Mouse (Mus musculus): ENCODE data around the gene Col5a1. TPM values are rescaled to one million over a fixed set of nuclear protein-coding genes. Genes with fewer than 3 reads are reported as not detected.

Gene Col5a1
- polyA plus RNA-seq, 1 experiment from 2014 or later = 15.4 TPM

DNA sequence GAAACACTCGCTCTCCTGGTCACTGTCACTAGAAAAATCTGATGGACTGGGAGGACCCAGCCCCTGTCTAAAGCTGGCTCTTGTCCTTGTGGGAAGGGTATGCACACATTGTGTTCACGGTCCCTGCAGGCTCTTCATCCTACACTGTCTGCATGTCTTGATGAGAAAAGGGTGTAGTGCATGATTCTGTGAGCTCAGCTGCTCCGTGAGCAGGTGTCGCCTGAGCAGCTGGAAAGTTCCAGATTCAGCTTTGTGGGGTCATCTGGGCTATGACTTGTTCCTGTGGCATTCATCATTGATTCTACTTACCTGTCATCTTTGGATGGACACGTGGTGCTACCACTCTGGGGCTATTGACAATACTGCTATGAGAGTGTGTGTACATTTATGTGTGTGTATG is 61.7 kb downstream of the Col5a1 start:
- no peak for ATAC-seq
- H3K27me3 ChIP-seq (replicated peaks) = peaks cover 25% of the 10 kb centered on the region
- whole genome bisulfite sequencing (ENCODE audit: insufficient replicate concordance) = 66% methylated on average over 5 of the region's 5 CpGs

DNA sequence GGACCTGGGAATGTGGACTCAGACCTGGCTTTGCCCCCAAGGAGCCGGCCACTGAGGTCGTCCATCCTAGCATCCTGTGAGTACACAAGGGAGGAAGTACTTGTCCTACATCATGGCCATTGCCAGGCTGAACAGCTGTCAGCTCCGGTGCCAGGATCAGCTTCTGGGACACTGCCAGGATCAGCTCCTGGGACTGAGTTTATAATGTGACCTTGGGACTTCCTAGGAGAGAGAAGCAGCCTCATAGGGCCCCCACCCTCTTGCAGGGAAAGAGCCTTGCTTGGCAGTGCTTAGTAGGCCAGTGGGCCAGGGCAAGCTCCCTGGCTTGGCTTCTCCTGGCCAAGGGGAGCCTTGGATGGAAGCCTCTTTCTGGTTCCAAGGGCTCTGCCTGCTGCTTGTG is 67.6 kb downstream of the Col5a1 start:
- 51% methylated on average over 3 of the region's 3 CpGs for WGBS (ENCODE audit: insufficient replicate concordance)
- Histone ChIP-seq H3K9me3 (replicated peaks) (no peaks in the 10 kb centered on the region), H3K4me3 (no peak overlapping the region), H3K4me1 (no peaks in the 10 kb centered on the region; the same call in 1 of the 2 replicates), H3K27me3 (replicated peaks) (peaks cover 23% of the 10 kb centered on the region), H3K27ac (no peak overlapping the region), H3K36me3 (no peaks in the 10 kb centered on the region), H3K9ac (no peak overlapping the region), H3K4me2 (no peak overlapping the region)
- no peak; the same call in 1 of the 2 replicates for ATAC-seq

More for the DNA sequence above, 61.7 kb downstream of the Col5a1 start:
- Histone ChIP-seq H3K4me1 (no peaks in the 10 kb centered on the region), H3K27ac (no peak overlapping the region), H3K4me3 (no peak overlapping the region), H3K9ac (no peak overlapping the region), H3K9me3 (replicated peaks) (no peaks in the 10 kb centered on the region), H3K4me2 (no peak overlapping the region), H3K36me3 (no peaks in the 10 kb centered on the region)

GRCm38 (mm10) chr2:27954924-27955323 is 68.7 kb downstream of the Col5a1 start:
- Histone ChIP-seq H3K9ac (no peak overlapping the region), H3K36me3 (no peaks in the 10 kb centered on the region), H3K4me3 (no peak overlapping the region), H3K27ac (no peak overlapping the region), H3K4me1 (no peaks in the 10 kb centered on the region; the same call in 1 of the 2 replicates), H3K4me2 (no peak overlapping the region), H3K9me3 (replicated peaks) (no peaks in the 10 kb centered on the region), H3K27me3 (replicated peaks) (peaks cover 19% of the 10 kb centered on the region)
- WGBS (ENCODE audit: insufficient replicate concordance) = 43% methylated on average over 3 of the region's 3 CpGs
- no peak for ATAC-seq

DNA sequence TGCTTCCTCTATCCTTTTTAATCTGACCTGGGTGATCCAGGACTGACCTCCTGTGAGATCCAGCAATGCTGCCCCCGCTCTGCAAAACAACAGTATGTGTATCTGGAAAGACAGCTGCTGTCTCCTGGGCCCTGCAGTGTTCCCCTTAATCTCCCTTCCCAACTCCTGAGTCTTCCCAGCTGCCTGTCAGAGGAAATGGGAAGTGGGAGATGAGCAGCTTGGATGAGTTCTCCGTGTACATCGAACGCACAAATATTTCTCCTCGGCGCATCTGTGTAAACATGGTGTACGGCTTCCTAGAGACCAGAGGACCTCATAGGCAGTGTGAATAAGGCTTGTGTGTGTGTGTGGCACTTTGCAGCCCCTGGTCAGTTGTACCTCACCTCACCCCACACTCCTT is 70.5 kb downstream of the Col5a1 start:
- Histone ChIP-seq H3K36me3 (no peaks in the 10 kb centered on the region), H3K9me3 (replicated peaks) (no peaks in the 10 kb centered on the region), H3K4me3 (no peak overlapping the region), H3K27ac (peak overlapping the region; percentile 7; the same call in 1 of the 2 replicates), H3K27me3 (replicated peaks) (peaks cover 16% of the 10 kb centered on the region), H3K9ac (no peak overlapping the region), H3K4me1 (no peaks in the 10 kb centered on the region; the same call in 1 of the 2 replicates), H3K4me2 (no peak overlapping the region)
- ATAC-seq = no peak
- 81% methylated on average over 7 of the region's 7 CpGs for WGBS (ENCODE audit: insufficient replicate concordance)

DNA sequence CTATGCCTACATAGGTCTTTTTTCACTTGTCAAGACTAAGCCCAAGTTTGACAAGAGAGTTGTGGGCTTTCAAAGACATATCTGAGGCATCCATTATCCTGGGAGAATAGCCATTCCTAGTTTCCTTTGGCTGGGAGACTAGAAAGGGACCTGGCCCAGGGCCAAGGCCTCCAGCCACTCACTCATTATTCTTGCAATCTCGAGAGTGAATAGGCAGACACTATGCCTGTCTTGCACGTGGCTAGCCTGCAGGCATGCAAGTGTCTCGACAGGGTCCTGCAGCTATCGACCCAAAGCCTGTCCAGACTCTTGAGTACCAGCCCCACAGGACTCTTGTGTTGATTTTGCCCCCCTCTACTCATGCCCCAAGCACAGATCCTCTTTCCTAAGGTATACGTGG is 71.0 kb downstream of the Col5a1 start:
- no peaks in the 10 kb centered on the region for H3K36me3 ChIP-seq
- no peak for ATAC-seq
- no peak overlapping the region for H3K4me3 ChIP-seq
- H3K9me3 ChIP-seq (replicated peaks) = no peaks in the 10 kb centered on the region
- WGBS (ENCODE audit: insufficient replicate concordance) = 56% methylated on average over 5 of the region's 5 CpGs
- H3K4me2 ChIP-seq = no peak overlapping the region
- H3K9ac ChIP-seq = no peak overlapping the region
- peaks cover 11% of the 10 kb centered on the region; the same call in 1 of the 2 replicates for H3K27me3 ChIP-seq (replicated peaks)
- no peak overlapping the region for H3K27ac ChIP-seq
- H3K4me1 ChIP-seq = no peaks in the 10 kb centered on the region; the same call in 1 of the 2 replicates

DNA sequence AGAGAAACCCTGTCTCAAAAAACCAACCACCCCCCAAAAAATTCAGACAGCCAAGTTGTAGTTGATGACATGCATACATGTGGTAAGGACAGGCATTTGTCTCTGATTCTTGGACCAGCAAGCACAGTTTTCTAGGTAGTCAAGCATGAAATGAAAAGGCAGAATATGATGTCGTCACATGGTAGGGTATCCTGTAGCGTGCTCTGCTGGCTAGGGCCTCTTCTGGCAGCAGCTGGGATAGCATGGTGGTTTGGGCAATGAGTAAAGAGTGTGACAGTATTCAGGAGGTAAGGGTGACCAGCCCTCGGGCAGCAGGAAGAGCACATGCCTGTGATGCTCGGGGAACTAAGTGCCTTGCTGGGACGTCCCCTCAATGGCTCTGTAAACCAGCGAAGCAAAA is 73.0 kb downstream of the Col5a1 start:
- no peak overlapping the region for H3K4me3 ChIP-seq
- no peaks in the 10 kb centered on the region for H3K36me3 ChIP-seq
- H3K9me3 ChIP-seq (replicated peaks) = no peaks in the 10 kb centered on the region
- no peaks in the 10 kb centered on the region; the same call in 1 of the 2 replicates for H3K4me1 ChIP-seq
- H3K9ac ChIP-seq = no peak overlapping the region
- H3K27ac ChIP-seq = no peak overlapping the region
- no peak for ATAC-seq
- 56% methylated on average over 6 of the region's 6 CpGs for WGBS (ENCODE audit: insufficient replicate concordance)
- no peak overlapping the region for H3K4me2 ChIP-seq
- peaks cover 6% of the 10 kb centered on the region; the same call in 1 of the 2 replicates for H3K27me3 ChIP-seq (replicated peaks)

DNA sequence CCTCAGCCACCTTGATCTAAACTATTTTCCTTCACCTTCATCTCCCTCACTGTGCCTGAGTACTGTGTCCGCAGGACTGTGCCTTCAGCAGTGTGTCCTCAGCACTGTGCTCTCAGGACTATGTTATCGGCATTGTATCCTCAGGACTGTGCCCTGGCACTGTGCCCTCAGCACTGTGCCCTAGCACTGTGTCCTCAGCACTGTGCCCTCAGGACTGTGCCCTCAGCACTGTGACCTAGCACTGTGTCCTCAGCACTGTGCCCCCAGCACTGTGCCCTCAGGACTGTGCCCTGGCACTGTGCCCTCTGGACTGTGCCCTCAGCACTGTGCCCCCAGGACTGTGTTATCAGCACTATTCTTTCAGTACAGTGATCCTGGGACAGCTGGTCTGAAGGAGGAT is 75.0 kb downstream of the Col5a1 start:
- Histone ChIP-seq H3K9me3 (replicated peaks) (no peaks in the 10 kb centered on the region), H3K27me3 (replicated peaks) (peaks cover 6% of the 10 kb centered on the region; the same call in 1 of the 2 replicates), H3K27ac (no peak overlapping the region), H3K9ac (no peak overlapping the region), H3K4me1 (no peaks in the 10 kb centered on the region; the same call in 1 of the 2 replicates), H3K4me2 (no peak overlapping the region), H3K4me3 (no peak overlapping the region), H3K36me3 (no peaks in the 10 kb centered on the region)
- 82% methylated on average over 2 of the region's 2 CpGs for WGBS (ENCODE audit: insufficient replicate concordance)
- ATAC-seq = no peak

GRCm38 (mm10) chr2:27962406-27962805 is 76.2 kb downstream of the Col5a1 start:
- Histone ChIP-seq H3K4me2 (no peak overlapping the region), H3K4me1 (no peaks in the 10 kb centered on the region; the same call in 1 of the 2 replicates), H3K27ac (no peak overlapping the region), H3K4me3 (no peak overlapping the region), H3K36me3 (no peaks in the 10 kb centered on the region), H3K27me3 (replicated peaks) (peaks cover 6% of the 10 kb centered on the region; the same call in 1 of the 2 replicates), H3K9me3 (replicated peaks) (no peaks in the 10 kb centered on the region), H3K9ac (no peak overlapping the region)
- 74% methylated on average over 3 of the region's 3 CpGs for WGBS (ENCODE audit: insufficient replicate concordance)
- no peak for ATAC-seq

DNA sequence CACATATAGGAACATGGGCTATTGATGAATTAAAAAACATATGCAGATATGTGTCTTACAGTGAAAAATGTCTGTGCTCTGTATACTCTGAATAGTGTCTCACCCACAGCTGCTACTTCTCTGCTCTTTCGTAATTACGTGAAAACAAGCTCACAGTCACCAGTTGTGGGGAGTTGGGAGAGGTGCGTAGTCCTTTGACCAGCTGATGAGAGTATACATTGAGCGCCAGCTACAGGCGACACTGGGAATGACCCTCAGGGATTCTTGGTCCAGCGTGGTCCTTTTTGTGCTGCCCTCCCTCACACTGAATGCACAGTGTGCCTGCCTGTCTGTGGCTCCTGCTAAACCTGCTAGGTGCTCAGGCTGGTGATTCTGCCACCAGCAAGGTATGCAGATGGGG is 82.9 kb downstream of the Col5a1 start:
- Histone ChIP-seq H3K9ac (no peak overlapping the region), H3K4me1 (peaks cover 20% of the 10 kb centered on the region), H3K27me3 (replicated peaks) (no peaks in the 10 kb centered on the region), H3K4me2 (no peak overlapping the region), H3K9me3 (replicated peaks) (no peaks in the 10 kb centered on the region), H3K27ac (no peak overlapping the region), H3K36me3 (no peaks in the 10 kb centered on the region), H3K4me3 (no peak overlapping the region)
- 15% methylated on average over 6 of the region's 6 CpGs for WGBS (ENCODE audit: insufficient replicate concordance)
- ATAC-seq = no peak

DNA sequence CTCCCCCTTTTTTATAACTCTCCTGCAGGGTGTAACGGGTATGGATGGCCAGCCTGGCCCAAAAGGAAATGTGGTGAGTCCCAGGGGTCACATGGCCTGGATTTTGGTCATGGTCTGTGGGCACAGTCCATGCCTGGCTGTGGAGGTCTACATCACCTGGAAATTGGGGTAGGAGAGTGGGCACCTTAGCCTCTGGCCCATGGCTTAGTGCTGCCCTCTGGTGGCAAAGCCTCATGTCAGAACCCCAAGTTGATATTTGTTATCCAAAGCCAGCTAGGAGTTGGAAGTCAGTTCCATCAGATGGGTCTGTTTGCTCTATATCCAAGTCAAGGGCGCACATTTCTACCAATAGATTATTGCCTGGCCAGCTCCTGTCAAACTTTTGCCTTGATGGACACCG is 87.6 kb downstream of the Col5a1 start:
- Histone ChIP-seq H3K9ac (peak overlapping the region; percentile 18; the same call in 1 of the 2 replicates), H3K9me3 (replicated peaks) (no peaks in the 10 kb centered on the region), H3K4me2 (no peak overlapping the region), H3K27ac (peak overlapping the region; percentile 99), H3K4me3 (no peak overlapping the region), H3K4me1 (peaks cover 63% of the 10 kb centered on the region), H3K36me3 (peaks cover 13% of the 10 kb centered on the region; the same call in 1 of the 2 replicates), H3K27me3 (replicated peaks) (no peaks in the 10 kb centered on the region)
- 36% methylated on average over 3 of the region's 3 CpGs for WGBS (ENCODE audit: insufficient replicate concordance)
- peak; percentile 44; the same call in 1 of the 2 replicates for ATAC-seq

GRCm38 (mm10) chr2:27975786-27976185 is 89.6 kb downstream of the Col5a1 start:
- Histone ChIP-seq H3K36me3 (peaks cover 13% of the 10 kb centered on the region; the same call in 1 of the 2 replicates), H3K9ac (peak overlapping the region; percentile 39), H3K4me1 (peaks cover 83% of the 10 kb centered on the region), H3K27ac (peak overlapping the region; percentile 99), H3K4me2 (no peak overlapping the region), H3K27me3 (replicated peaks) (no peaks in the 10 kb centered on the region), H3K4me3 (no peak overlapping the region), H3K9me3 (replicated peaks) (no peaks in the 10 kb centered on the region)
- ATAC-seq = no peak
- 35% methylated on average over 3 of the region's 3 CpGs for WGBS (ENCODE audit: insufficient replicate concordance)

DNA sequence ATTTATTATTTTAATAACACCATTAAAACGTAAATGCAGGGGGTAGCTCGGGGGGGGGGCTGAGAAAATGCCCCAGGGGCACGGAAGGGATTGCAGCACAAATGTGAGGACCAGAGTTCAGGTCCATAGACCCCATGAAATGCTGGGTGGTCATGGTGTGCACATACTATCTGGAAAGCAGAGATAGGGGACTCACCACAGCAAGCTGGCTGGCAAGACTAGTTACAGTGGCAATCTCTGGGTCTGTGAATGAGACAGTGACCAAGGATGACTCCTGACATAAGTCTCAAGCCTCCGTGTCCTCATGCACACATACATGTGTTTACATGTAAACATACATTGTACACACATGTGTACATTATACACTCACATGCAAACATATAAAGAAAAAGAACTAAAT is 90.3 kb downstream of the Col5a1 start:
- H3K4me2 ChIP-seq = no peak overlapping the region
- peak overlapping the region; percentile 39; the same call in 1 of the 2 replicates for H3K9ac ChIP-seq
- peak; percentile 66 for ATAC-seq
- no peaks in the 10 kb centered on the region for H3K27me3 ChIP-seq (replicated peaks)
- peaks cover 13% of the 10 kb centered on the region; the same call in 1 of the 2 replicates for H3K36me3 ChIP-seq
- H3K9me3 ChIP-seq (replicated peaks) = no peaks in the 10 kb centered on the region
- H3K4me1 ChIP-seq = peaks cover 90% of the 10 kb centered on the region
- no peak overlapping the region for H3K4me3 ChIP-seq
- peak overlapping the region; percentile 99 for H3K27ac ChIP-seq
- WGBS (ENCODE audit: insufficient replicate concordance) = 34% methylated on average over 4 of the region's 4 CpGs

GRCm38 (mm10) chr2:27981066-27981465 is 94.8 kb downstream of the Col5a1 start:
- Histone ChIP-seq H3K36me3 (peaks cover 7% of the 10 kb centered on the region; the same call in 1 of the 2 replicates), H3K4me1 (peaks cover 100% of the 10 kb centered on the region), H3K9me3 (replicated peaks) (no peaks in the 10 kb centered on the region), H3K4me2 (peak overlapping the region; percentile 66), H3K27me3 (replicated peaks) (no peaks in the 10 kb centered on the region), H3K9ac (peak overlapping the region; percentile 76), H3K4me3 (peak overlapping the region; percentile 1; the same call in 1 of the 2 replicates), H3K27ac (peak overlapping the region; percentile 99)
- WGBS (ENCODE audit: insufficient replicate concordance) = 66% methylated on average over 2 of the region's 2 CpGs
- ATAC-seq = 0 out of 2 replicates have a peak, but pooled peaks have one; percentile 7
